Mouse (Mus musculus) small intestine, adult 2 months (tissue): Measurements from ENCODE around the gene Fbxw7. TPM values are rescaled to one million over a fixed set of nuclear protein-coding genes. Genes with fewer than 3 reads are reported as not detected.

Source experiments
- H3K27ac ChIP-seq: fragments of 200-500 bp; 2 replicates; pipeline ENCODE4 v1.5.1; 2012; ENCODE audit warnings: low read depth, low read length, control low read depth, inconsistent platforms; ENCODE audit not compliant: insufficient read depth
- H3K27me3 ChIP-seq: fragments of 200-500 bp; 2 replicates; pipeline ENCODE4 v1.6.1; 2012; ENCODE audit warnings: mild to moderate bottlenecking, moderate library complexity, low read length, inconsistent platforms; ENCODE audit not compliant: control insufficient read depth, insufficient read depth
- H3K36me3 ChIP-seq: fragments of 200-500 bp; 2 replicates; pipeline ENCODE4 v1.6.1; 2012; ENCODE audit warnings: mild to moderate bottlenecking, low read length, control low read depth, inconsistent platforms; ENCODE audit not compliant: control insufficient read depth, insufficient read depth
- H3K4me1 ChIP-seq: fragments of 200-500 bp; 2 replicates; pipeline ENCODE4 v1.6.1; 2012; ENCODE audit warnings: low read length, inconsistent platforms, mixed read lengths; ENCODE audit not compliant: control insufficient read depth, insufficient read depth, insufficient read length
- H3K4me3 ChIP-seq: fragments of 200-500 bp; 2 replicates; pipeline ENCODE4 v1.5.1; 2012; ENCODE audit warnings: low read depth, mild to moderate bottlenecking, control low read depth, inconsistent platforms, low read length, moderate library complexity
- CTCF ChIP-seq: fragments of 200-500 bp; IDR thresholded peaks from 2 replicates; pipeline ENCODE4 v1.5.1; 2012; ENCODE audit warnings: low read depth, mild to moderate bottlenecking, control low read depth, inconsistent platforms, low read length, moderate library complexity, mixed read lengths; ENCODE audit not compliant: insufficient replicate concordance, insufficient read length; ENCODE audit errors: extremely low read depth
- POLR2A ChIP-seq: fragments of 200-500 bp; IDR thresholded peaks from 2 replicates; pipeline ENCODE4 v1.6.1; 2012; ENCODE audit warnings: low read depth, mild to moderate bottlenecking, control low read depth, inconsistent platforms, low read length, moderate library complexity
- WGBS: fragments of 180-500 bp; shearing (Covaris S2); methylation state at CpG from one replicate; pipeline ENCODE4 v1.1.7; 2018; 5-methylcytosine and 5-hydroxymethylcytosine counted together
- polyA plus RNA-seq: library from polyadenylated mRNA; depleted of rRNA; stranded (reverse); fragments of >200 nt; gene quantifications from 2 replicates; pipeline ENCODE4 v1.2.3, GENCODE M21; 2012

Gene Fbxw7
- polyA plus RNA-seq, 1 experiment, result 1.3 TPM

DNA sequence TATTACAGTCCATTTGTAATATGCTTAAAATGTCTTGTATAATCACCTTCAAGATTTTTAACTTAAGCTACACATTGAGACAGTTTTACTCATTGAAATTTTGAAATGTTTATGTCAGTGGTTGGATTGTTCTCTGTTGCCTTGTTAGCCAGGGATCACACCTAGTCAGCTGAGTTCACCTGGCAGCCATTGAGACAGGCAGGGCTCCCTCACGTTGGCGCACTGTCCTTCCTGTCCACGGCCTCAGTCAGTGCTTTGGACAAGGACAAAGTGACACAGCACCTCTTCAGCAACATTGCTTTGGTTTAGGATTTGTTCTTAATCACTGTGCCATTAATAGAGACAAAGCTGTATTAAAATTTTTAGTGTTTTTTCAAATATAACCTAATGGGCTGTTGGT lies 114.1 kb downstream of the Fbxw7 start:
- Histone ChIP-seq H3K36me3 (no peaks in the 10 kb centered on the region), H3K4me1 (no peaks in the 10 kb centered on the region), H3K27me3 (no peaks in the 10 kb centered on the region), H3K4me3 (no peak overlapping the region), H3K27ac (no peak overlapping the region)
- WGBS, result 79% methylated on average over 3 of the region's 3 CpGs
- no peak for TF ChIP-seq CTCF
- no peak for TF ChIP-seq POLR2A

DNA sequence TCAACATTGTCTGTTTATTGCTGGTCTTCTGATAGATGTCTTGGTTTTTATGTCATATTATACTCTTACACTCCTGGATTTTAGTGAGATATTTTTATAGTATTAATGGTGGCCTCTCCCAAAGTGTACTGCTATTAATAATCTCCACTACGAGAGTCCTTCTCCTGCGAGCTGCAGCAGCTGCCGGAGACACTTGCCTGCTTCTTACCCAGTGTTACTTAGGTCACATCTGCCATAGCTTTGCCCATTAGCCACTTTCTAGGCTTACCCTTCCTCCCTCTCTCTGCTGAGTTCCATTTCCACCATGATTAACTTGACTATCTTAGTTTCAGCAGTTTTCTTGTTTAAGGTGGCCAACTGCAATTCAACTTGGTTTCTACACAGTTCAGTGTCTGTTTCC lies 115.6 kb downstream of the Fbxw7 start:
- H3K4me3 ChIP-seq, result no peak overlapping the region
- H3K27me3 ChIP-seq, result no peaks in the 10 kb centered on the region
- H3K27ac ChIP-seq, result no peak overlapping the region
- H3K4me1 ChIP-seq, result no peaks in the 10 kb centered on the region
- WGBS, result 84% methylated on average over 3 of the region's 3 CpGs
- TF ChIP-seq CTCF (no peak), POLR2A (no peak)
- H3K36me3 ChIP-seq, result no peaks in the 10 kb centered on the region

DNA sequence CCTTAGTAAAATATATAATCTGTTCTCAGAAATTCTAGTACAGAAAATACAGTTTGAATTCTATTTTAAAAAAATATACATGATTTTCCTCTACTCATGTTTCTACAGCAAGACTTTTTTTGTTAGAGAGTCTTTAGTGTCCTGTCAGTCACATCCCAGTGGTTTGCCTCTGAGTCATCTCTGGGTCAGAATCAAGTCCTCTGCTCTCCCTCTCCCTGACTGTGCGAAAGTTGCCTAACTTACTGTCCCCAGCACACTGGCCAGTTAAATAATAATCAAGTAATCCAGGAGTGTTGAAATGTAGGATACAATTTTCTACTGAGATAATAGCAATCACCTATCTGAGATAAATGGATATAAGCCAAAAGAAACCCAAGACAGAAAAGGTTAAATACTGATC lies 120.7 kb downstream of the Fbxw7 start:
- no peak for TF ChIP-seq CTCF
- no peak for TF ChIP-seq POLR2A
- WGBS, result 87% methylated on average over 1 of the region's 1 CpGs
- Histone ChIP-seq H3K27me3 (no peaks in the 10 kb centered on the region), H3K27ac (no peak overlapping the region), H3K4me3 (no peak overlapping the region), H3K36me3 (no peaks in the 10 kb centered on the region), H3K4me1 (no peaks in the 10 kb centered on the region)

DNA sequence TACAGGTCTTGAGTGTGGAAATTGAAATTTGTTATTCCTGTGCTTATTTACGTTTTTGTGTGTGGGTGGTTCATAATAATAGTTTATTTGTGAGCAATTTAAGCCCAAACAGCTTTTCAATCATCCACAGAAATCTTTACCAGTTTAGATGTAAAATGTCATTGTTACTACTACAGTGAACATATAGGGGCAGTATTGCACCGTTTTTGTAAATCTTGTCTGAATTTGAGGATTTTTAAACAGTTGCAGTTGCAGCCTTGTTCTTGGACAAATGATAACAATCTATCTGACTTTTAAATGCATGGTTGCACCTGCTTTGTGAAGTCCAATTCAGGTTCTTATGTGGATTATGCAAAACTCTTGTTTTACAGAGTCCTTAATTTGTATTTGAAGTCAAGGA lies 121.2 kb downstream of the Fbxw7 start:
- no peak overlapping the region for H3K27ac ChIP-seq
- no peak overlapping the region for H3K4me3 ChIP-seq
- no peaks in the 10 kb centered on the region for H3K36me3 ChIP-seq
- TF ChIP-seq CTCF (no peak), POLR2A (no peak)
- WGBS, result 59% methylated on average over 2 of the region's 2 CpGs
- no peaks in the 10 kb centered on the region for H3K4me1 ChIP-seq
- no peaks in the 10 kb centered on the region for H3K27me3 ChIP-seq

DNA sequence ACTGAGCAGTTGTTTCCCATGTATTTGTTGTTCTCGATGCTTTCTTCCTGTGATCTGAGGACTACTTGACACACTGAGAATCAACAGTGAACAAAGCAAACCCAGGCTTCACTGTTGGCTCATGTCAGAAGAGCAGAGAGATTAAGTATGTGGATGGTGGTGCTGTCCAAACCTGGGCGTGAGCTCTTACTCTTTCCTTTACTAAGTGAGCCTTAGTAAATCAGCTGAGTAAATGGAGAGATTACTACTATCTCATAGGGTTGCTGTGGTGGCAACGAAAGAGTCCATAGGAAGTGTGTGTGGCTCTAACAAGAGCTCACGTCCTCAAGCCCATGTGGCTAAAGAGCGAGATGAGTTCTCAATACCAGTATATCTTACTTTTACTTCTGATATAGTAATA lies 121.9 kb downstream of the Fbxw7 start:
- WGBS, result 86% methylated on average over 5 of the region's 5 CpGs

DNA sequence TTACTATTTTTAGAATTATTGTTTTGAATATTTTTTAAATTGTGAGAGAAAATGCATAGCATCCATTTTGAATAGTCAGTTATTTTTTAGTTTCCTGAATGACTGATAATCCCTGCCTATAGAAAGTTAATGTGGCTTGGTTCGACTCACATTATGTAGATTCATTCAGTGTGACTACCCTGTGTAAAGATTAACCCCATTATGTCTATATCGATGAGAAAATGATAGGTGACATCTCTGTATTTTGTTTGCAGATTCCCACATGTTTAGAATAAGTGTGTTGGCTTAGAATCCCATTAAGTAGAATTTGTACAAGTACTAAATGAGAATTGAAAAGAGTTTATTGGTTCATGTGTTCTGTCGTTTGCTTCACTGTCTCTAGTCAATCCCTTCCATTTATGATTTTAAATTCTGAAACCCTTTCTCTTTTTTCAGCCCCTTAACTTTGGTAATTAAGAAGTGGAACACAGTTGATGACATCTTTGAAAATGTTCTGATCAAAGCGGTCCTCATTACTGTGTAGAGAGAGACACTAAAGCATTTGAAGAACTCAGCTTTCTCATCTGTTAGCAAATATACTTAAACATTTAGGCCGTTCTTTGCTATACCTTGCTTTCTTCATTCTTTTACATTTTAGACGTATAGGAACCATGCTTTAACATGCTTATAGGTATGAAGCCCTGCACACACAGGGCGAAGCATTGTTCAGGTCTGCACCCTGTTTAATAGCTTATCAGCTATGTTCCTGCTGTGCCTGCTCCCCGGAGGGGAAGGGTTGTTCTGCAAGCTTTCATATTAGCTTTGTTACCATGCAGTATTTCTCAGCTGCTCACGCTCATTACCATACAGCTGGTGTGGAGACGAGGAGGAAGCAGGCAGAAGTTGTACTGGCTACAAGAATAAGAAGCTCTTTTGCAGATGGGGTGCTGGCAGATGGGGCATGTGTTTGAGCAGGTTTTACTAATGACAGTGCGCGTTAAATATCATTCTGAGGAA lies 122.6 kb downstream of the Fbxw7 start:
- Histone ChIP-seq H3K4me3 (no peak overlapping the region), H3K36me3 (no peaks in the 10 kb centered on the region), H3K27ac (no peak overlapping the region), H3K27me3 (no peaks in the 10 kb centered on the region), H3K4me1 (no peaks in the 10 kb centered on the region)
- TF ChIP-seq CTCF (no peak), POLR2A (no peak)
- 41% methylated on average over 12 of the region's 12 CpGs for WGBS

More for the DNA sequence above, 121.9 kb downstream of the Fbxw7 start:
- TF ChIP-seq POLR2A (no peak), CTCF (no peak)
- no peaks in the 10 kb centered on the region for H3K4me1 ChIP-seq
- no peaks in the 10 kb centered on the region for H3K27me3 ChIP-seq
- H3K36me3 ChIP-seq, result no peaks in the 10 kb centered on the region
- H3K27ac ChIP-seq, result no peak overlapping the region
- H3K4me3 ChIP-seq, result no peak overlapping the region

DNA sequence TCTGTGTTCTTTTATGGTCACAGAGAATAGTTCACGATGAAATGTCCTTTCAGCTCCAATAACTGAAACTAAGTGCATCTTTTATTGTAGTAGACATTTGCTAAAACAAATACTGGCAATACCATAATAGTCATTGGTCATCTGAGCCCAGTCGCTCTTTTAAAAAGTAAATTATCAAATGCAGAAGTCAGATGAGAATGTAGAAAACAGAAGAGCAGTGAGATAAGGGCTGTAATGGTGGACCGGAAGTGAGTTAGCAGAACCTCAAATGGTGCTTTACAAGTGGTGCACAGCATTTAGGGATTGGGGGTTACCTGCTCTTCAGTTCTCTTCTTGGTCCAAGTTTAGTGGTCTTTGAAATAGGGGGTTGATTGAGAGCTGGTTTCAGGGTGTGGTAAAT lies 129.9 kb downstream of the Fbxw7 start:
- no peaks in the 10 kb centered on the region for H3K36me3 ChIP-seq
- no peak overlapping the region for H3K27ac ChIP-seq
- TF ChIP-seq POLR2A (no peak), CTCF (no peak)
- H3K27me3 ChIP-seq, result no peaks in the 10 kb centered on the region
- H3K4me1 ChIP-seq, result no peaks in the 10 kb centered on the region
- 78% methylated on average over 3 of the region's 3 CpGs for WGBS
- no peak overlapping the region for H3K4me3 ChIP-seq

DNA sequence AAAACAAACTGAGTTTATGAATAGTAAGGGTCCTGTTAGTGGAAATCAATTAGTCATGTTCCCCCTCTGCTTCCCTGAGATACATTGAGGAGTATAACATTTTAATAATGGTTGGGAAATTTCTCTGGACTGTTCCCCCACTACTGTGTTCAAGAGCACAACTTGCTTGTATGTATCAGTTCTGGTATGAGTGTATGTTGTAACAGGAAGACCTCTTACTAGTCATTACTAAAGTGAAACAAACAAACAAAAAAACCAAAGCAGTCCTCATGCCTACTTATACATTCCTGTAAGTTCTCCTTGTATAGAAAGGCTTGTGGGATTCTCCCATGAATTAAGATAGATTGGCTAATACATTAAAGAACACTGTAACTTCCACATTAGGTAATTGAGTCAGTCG lies 131.3 kb downstream of the Fbxw7 start:
- TF ChIP-seq CTCF (no peak), POLR2A (no peak)
- no peaks in the 10 kb centered on the region for H3K4me1 ChIP-seq

More for the DNA sequence above, 131.3 kb downstream of the Fbxw7 start:
- no peak overlapping the region for H3K4me3 ChIP-seq
- no peaks in the 10 kb centered on the region for H3K36me3 ChIP-seq
- H3K27me3 ChIP-seq, result no peaks in the 10 kb centered on the region
- 92% methylated on average over 1 of the region's 1 CpGs for WGBS
- no peak overlapping the region for H3K27ac ChIP-seq
